Mouse (Mus musculus): ENCODE measurements around the gene Cd37.

Cd37 gene

GRCm38 (mm10) chr7:45234922-45235571, 3.9 kb downstream of the Cd37 start:
- DNase-seq (ENCODE audit: extremely low spot score, low spot score): peak; percentile 72

- peak; percentile 57 for DNase-seq (ENCODE audit: extremely low spot score, low spot score)
Observed at GRCm38 (mm10) chr7:45234333-45234841, 4.5 kb downstream of the Cd37 start.

- no peak for DNase-seq (ENCODE audit: extremely low spot score, low spot score)
Observed at GRCm38 (mm10) chr7:45233580-45234332, 5.2 kb downstream of the Cd37 start.

- DNase-seq (ENCODE audit: extremely low spot score, low spot score): no peak
Observed at GRCm38 (mm10) chr7:45232716-45233465, 6.0 kb downstream of the Cd37 start.

- DNase-seq (ENCODE audit: extremely low spot score, low spot score): peak; percentile 12
Observed at GRCm38 (mm10) chr7:45231941-45232340, 7.0 kb downstream of the Cd37 start.

GRCm38 (mm10) chr7:45231192-45231591, 7.7 kb downstream of the Cd37 start:
- no peak for DNase-seq (ENCODE audit: extremely low spot score, low spot score)

GRCm38 (mm10) chr7:45229459-45230203, 9.3 kb downstream of the Cd37 start:
- no peak for DNase-seq (ENCODE audit: extremely low spot score, low spot score)

- no peak for DNase-seq (ENCODE audit: extremely low spot score, low spot score)
Observed at GRCm38 (mm10) chr7:45229046-45229445, 9.9 kb downstream of the Cd37 start.

GRCm38 (mm10) chr7:45228548-45228947, 10.4 kb downstream of the Cd37 start:
- no peak for DNase-seq (ENCODE audit: extremely low spot score, low spot score)

- no peak for DNase-seq (ENCODE audit: extremely low spot score, low spot score)
Observed at GRCm38 (mm10) chr7:45226421-45226820, 12.5 kb downstream of the Cd37 start.

- no peak for DNase-seq (ENCODE audit: extremely low spot score, low spot score)
Observed at GRCm38 (mm10) chr7:45224826-45225225, 14.1 kb downstream of the Cd37 start.

GRCm38 (mm10) chr7:45221680-45222079, 17.2 kb downstream of the Cd37 start:
- DNase-seq (ENCODE audit: extremely low spot score, low spot score): no peak

- DNase-seq (ENCODE audit: extremely low spot score, low spot score): peak; percentile 94
Observed at GRCm38 (mm10) chr7:45216442-45217183, 22.3 kb downstream of the Cd37 start.

GRCm38 (mm10) chr7:45215673-45216441, 23.1 kb downstream of the Cd37 start, which contains the start of gene Tead2:
Tead2 (plus strand) TSS chr7:45215753.
- peak; percentile 82 for DNase-seq (ENCODE audit: extremely low spot score, low spot score)

GRCm38 (mm10) chr7:45213708-45214107, 25.2 kb downstream of the Cd37 start:
- DNase-seq (ENCODE audit: extremely low spot score, low spot score): no peak

- no peak for DNase-seq (ENCODE audit: extremely low spot score, low spot score)
Observed at GRCm38 (mm10) chr7:45212356-45212755, 26.6 kb downstream of the Cd37 start.

GRCm38 (mm10) chr7:45211851-45212251, 27.1 kb downstream of the Cd37 start, which contains the start of gene Dkkl1:
Dkkl1 (minus strand) TSS chr7:45212147.
- DNase-seq (ENCODE audit: extremely low spot score, low spot score): no peak

- DNase-seq (ENCODE audit: extremely low spot score, low spot score): no peak
Observed at GRCm38 (mm10) chr7:45211070-45211469, 27.8 kb downstream of the Cd37 start.

GRCm38 (mm10) chr7:45208260-45208659, 30.7 kb downstream of the Cd37 start:
- no peak for DNase-seq (ENCODE audit: extremely low spot score, low spot score)

Data from neural tube, embryonic 10.5 days (tissue).